Mouse (Mus musculus) liver, embryonic 14.5 days (tissue): Measurements from ENCODE around the gene Klhl31.

Experiments used
- CTCF ChIP-seq: IDR thresholded peaks from 2 replicates; pipeline ENCODE4 v1.5.1; 2016; ENCODE audit warnings: antibody characterized with exemption, low read depth, control low read depth
- EP300 ChIP-seq: IDR thresholded peaks from 2 replicates; pipeline ENCODE4 v1.6.1; 2016; ENCODE audit warnings: antibody characterized with exemption, low read depth

DNA sequence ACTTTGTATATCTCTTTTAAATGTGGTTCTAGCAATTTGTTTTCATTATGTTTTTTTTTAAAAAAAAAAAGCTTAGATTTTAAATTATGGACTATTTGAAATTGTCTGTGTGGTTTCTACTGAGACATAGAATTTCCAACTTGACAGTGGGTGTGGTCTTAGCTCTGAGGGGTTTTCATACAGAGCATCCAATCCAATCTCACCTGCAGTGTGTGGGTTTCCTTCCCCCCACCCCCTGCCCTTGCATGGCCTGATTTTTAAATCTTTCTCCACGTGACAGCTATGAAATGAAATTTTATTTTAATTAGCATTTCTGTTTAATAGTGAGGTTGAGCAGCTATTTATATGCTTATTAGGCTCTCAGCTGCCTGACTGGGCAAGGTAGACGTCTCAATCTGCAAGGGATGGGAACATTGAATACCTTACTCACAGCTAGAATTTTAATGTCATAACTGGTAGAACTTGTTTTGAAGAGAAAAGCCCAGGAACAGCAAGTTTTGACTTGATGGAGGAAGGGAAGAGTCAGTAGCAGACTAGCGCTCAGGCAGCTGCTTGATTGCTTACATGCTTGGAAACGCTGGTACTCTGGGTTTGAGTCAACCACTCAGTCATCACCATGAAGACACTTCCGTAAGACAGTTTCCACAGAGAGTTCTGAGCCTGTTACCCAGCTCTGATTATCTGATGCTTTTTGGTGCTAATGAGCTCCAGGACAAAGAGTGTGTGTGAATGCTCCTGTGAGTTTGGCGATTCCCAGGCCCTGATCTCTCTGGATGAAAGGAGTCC, 49.3 kb upstream of the Klhl31 start:
- TF ChIP-seq CTCF (no peak), EP300 (no peak)
